Comparison of ENCODE assay signal across 33 mouse cellular contexts in the genomic region with DNA sequence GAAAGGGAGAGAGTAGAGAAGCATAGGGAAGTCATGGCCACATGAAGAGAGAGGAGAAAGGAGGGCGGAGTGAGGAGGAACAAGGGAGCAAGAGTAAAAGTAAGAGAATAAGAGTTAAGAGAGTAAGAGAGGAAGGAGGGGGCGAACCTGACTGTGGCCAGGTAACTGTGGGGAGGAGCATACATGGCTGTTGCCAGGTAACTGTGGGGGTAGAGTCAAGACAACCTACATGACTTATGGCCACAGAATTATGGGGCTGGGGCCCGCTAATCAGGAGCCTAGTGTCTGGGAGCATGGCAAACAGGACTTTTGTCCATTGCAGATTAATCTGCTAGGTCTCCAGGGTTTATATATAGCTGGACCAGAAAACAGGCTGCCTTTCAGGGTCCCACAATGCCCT.
"Had no signal": no experiment of that assay in that cellular context is flagged by ENCODE, and none has a peak within 500 bp of the region (broad histone marks: within the 10 kb centered on the region; RNA-seq: fewer than 3 reads in every experiment).

No protein-coding gene starts in this region.

- ATAC-seq: liver, embryonic 12.5 days; liver, postnatal 0 days; lung, postnatal 0 days; midbrain, embryonic 13.5 days; midbrain, embryonic 15.5 days; midbrain, embryonic 16.5 days had no signal

- DNase-seq: left cerebral cortex, postnatal 4 days; liver; liver, embryonic 13.5 days; liver, postnatal 0 days; lung, adult 18-20 months; lung, adult 2 months; lung, embryonic 14.5 days; lung, postnatal 10 days; lung, postnatal 14 days; lung, postnatal 36 days; lung, postnatal 4 days; midbrain, embryonic 14.5 days had no signal

- H3K9me3 ChIP-seq: limb, embryonic 10.5 days; limb, embryonic 12.5 days; limb, embryonic 13.5 days; limb, embryonic 15.5 days; liver, embryonic 12.5 days; liver, embryonic 13.5 days; liver, embryonic 15.5 days; lung, embryonic 15.5 days; midbrain, embryonic 10.5 days; midbrain, embryonic 12.5 days; midbrain, embryonic 13.5 days; midbrain, embryonic 15.5 days; neural tube, embryonic 12.5 days; neural tube, embryonic 13.5 days had no signal

- H3K9ac ChIP-seq: limb, embryonic 12.5 days; limb, embryonic 13.5 days; limb, embryonic 15.5 days; liver, embryonic 12.5 days; liver, embryonic 13.5 days; liver, embryonic 14.5 days; liver, embryonic 15.5 days; liver, postnatal 0 days; lung, embryonic 14.5 days; lung, embryonic 15.5 days; midbrain, embryonic 12.5 days; midbrain, embryonic 13.5 days; midbrain, embryonic 15.5 days; neural tube, embryonic 12.5 days; neural tube, embryonic 13.5 days had no signal

- H3K4me1 ChIP-seq: limb, embryonic 10.5 days; limb, embryonic 12.5 days; limb, embryonic 13.5 days; limb, embryonic 15.5 days; liver, embryonic 12.5 days; liver, embryonic 13.5 days; liver, embryonic 15.5 days; lung, embryonic 15.5 days; megakaryocyte, embryonic 14.5 days; midbrain, embryonic 10.5 days; midbrain, embryonic 12.5 days; midbrain, embryonic 13.5 days; midbrain, embryonic 15.5 days; neural tube, embryonic 12.5 days; neural tube, embryonic 13.5 days had no signal

- H3K36me3 ChIP-seq: limb, embryonic 10.5 days; limb, embryonic 12.5 days; limb, embryonic 13.5 days; limb, embryonic 15.5 days; liver, embryonic 12.5 days; liver, embryonic 13.5 days; liver, embryonic 15.5 days; lung, embryonic 15.5 days; midbrain, embryonic 10.5 days; midbrain, embryonic 12.5 days; midbrain, embryonic 13.5 days; midbrain, embryonic 15.5 days; neural tube, embryonic 12.5 days; neural tube, embryonic 13.5 days had no signal

- H3K27me3 ChIP-seq: limb, embryonic 12.5 days; limb, embryonic 13.5 days; limb, embryonic 15.5 days; liver, embryonic 12.5 days; liver, embryonic 13.5 days; liver, embryonic 15.5 days; lung, embryonic 15.5 days; megakaryocyte, embryonic 14.5 days; midbrain, embryonic 12.5 days; midbrain, embryonic 13.5 days; midbrain, embryonic 15.5 days; neural tube, embryonic 12.5 days; neural tube, embryonic 13.5 days had no signal

- H3K4me3 ChIP-seq: limb, embryonic 10.5 days; limb, embryonic 12.5 days; limb, embryonic 13.5 days; limb, embryonic 15.5 days; liver, embryonic 12.5 days; liver, embryonic 13.5 days; liver, embryonic 15.5 days; lung, embryonic 15.5 days; megakaryocyte, embryonic 14.5 days; midbrain, embryonic 10.5 days; midbrain, embryonic 12.5 days; midbrain, embryonic 13.5 days; midbrain, embryonic 15.5 days; myocyte; neural tube, embryonic 12.5 days; neural tube, embryonic 13.5 days had no signal

- H3K4me2 ChIP-seq: limb, embryonic 12.5 days; limb, embryonic 13.5 days; limb, embryonic 15.5 days; liver, embryonic 11.5 days; liver, embryonic 12.5 days; liver, embryonic 13.5 days; liver, embryonic 15.5 days; lung, embryonic 14.5 days; lung, embryonic 15.5 days; midbrain, embryonic 11.5 days; midbrain, embryonic 12.5 days; midbrain, embryonic 13.5 days; midbrain, embryonic 15.5 days; neural tube, embryonic 12.5 days; neural tube, embryonic 13.5 days had no signal

- H3K27ac ChIP-seq: limb, embryonic 10.5 days; limb, embryonic 12.5 days; limb, embryonic 13.5 days; limb, embryonic 15.5 days; liver, embryonic 12.5 days; liver, embryonic 13.5 days; liver, embryonic 14.5 days; liver, embryonic 15.5 days; lung, embryonic 15.5 days; macrophage; midbrain, embryonic 10.5 days; midbrain, embryonic 12.5 days; midbrain, embryonic 13.5 days; midbrain, embryonic 15.5 days; neural tube, embryonic 12.5 days; neural tube, embryonic 13.5 days had no signal
